Mouse (Mus musculus) layer of hippocampus, adult 18-20 months (tissue): ENCODE results near the gene Ttll11. TPM values are rescaled to one million over a fixed set of nuclear protein-coding genes. Genes with fewer than 3 reads are reported as not detected.
A peak's percentile ranks its signal among the peaks of the same experiment; 100 is the strongest.

Experiments
- DNase-seq, 2 experiments: peaks; one replicate each; pipeline ENCODE4 v3.0.0; 2022; ENCODE audit warnings: low spot score in 2 of 2
- total RNA-seq, 2 experiments: library from RNA; stranded (reverse); gene quantifications; 2 replicates each; pipeline ENCODE4 v1.2.3; 2021

Ttll11 gene
- total RNA-seq, 2 experiments from 2014 or later = 35.2 to 36.8 TPM

DNA sequence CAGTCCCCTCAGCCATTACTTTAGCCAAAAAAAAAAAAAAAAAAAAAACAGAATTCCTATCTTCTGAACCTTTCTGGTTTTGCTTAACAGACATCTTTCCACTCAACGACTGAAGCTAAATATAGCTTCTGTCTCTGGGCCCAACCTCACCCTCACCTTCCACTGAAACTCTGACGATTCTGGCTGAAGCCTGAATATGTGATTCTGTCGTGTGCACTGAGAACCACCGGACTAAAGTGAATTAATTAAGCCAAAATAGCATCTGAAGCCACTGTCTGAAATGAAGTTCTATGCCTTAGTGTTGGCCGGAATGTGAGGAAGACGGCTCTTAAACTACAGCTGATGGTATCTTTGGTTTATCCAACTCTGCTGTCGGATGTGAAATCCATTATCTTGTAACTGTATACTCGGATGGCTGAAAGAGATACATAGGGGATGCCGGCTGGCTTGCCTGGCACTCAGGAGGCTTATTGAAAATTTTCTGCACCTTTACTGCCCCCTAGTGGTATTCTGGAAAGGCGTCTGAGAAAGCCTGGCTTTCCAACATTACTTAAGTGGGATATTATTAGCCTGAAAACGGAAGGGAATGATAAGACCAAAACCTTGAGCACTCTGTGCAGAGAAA, 73.4 kb downstream of the Ttll11 start:
- DNase-seq = peak; percentile 52 to 83

- no peak for DNase-seq
Observed at GRCm38 (mm10) chr2:35900845-35901244, 78.9 kb downstream of the Ttll11 start.

DNA sequence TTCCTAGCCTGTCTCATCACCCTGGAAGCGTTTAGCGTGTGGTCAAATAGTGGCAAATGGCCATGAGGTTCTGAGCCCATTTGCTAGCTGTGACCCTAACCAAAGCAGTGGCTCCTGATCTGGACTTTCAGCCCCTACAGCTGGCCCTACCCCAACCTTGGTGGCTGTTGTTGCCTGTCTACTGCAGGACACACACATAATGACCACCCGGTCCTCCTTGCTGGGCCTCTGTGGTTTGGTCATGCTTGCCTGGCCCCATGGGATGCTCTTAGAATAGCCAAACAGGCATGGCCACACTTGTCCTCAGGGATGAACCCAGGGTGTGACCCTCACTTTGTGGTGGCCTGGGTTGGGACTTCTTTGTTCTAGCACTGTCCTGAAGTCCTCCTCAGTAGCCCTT, 80.0 kb downstream of the Ttll11 start:
- DNase-seq = no peak

DNA sequence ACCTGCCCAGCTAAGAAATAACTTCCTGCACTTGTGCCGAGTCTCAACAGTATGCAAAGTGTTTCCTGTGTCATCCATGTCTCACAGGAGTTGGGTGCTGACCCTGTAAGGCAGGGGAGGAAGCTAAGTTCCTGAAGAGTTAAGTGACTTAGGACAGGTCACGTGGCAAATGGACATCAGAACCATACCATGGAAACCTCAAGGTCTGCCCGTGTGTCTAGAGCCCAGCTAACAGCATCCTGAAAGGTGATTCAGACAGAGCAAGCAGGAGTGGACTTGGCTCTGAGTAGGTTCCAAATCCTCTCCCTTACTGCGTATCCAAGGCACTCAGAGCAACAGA, 80.6 kb downstream of the Ttll11 start:
- DNase-seq = no peak

- DNase-seq = no peak
Observed at GRCm38 (mm10) chr2:35898425-35899134, 81.1 kb downstream of the Ttll11 start.

GRCm38 (mm10) chr2:35897125-35897524, 82.6 kb downstream of the Ttll11 start:
- peak in 1 of 2 experiments; percentile 27 for DNase-seq

GRCm38 (mm10) chr2:35894512-35894911, 85.2 kb downstream of the Ttll11 start:
- DNase-seq = no peak

DNA sequence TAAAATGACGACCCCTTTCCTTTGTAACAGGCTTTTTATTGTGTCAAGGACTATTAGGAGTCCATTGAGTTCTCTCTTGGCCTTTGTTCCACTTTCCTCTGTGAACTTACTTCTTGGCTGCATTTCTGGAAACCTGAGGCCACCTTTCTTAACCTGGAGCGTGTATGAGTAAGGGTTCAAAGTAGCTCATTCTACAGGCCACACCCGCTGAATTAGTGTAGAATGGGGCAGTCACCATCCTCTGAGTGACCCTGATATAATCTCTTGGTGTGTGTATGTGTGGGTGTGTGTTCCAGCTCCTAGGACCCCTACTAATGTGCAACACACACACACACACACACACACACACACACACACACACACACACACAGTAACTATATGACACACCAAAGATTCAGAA, 89.1 kb downstream of the Ttll11 start:
- DNase-seq = no peak

GRCm38 (mm10) chr2:35889776-35890175, 89.9 kb downstream of the Ttll11 start:
- DNase-seq = no peak

GRCm38 (mm10) chr2:35884296-35884695, 95.4 kb downstream of the Ttll11 start:
- DNase-seq = no peak

GRCm38 (mm10) chr2:35882336-35882987, 97.3 kb downstream of the Ttll11 start:
- no peak for DNase-seq

DNA sequence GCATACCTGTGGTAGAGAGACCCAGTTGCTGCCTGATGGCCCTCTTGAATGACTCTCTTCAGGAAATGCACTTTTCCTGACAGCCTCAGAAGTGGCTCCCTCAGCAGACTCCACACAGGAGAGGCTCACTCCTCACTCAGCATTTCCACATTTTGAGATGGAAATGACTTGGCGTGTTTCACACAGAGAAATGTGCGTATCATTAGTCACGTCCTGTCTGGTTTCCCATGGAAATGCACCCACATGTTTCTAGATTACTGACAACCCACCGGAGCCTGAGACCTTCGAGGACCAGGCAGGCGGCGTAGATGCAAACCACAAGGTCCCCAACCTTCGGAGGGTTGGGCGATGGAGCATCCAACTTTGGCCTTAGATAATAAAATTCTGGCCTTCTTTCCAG, 97.8 kb downstream of the Ttll11 start:
- peak in 1 of 2 experiments; percentile 25 for DNase-seq

- DNase-seq = no peak
Observed at GRCm38 (mm10) chr2:35880362-35880761, 99.4 kb downstream of the Ttll11 start.

- no peak for DNase-seq
Observed at GRCm38 (mm10) chr2:35879887-35880286, 99.8 kb downstream of the Ttll11 start.

DNA sequence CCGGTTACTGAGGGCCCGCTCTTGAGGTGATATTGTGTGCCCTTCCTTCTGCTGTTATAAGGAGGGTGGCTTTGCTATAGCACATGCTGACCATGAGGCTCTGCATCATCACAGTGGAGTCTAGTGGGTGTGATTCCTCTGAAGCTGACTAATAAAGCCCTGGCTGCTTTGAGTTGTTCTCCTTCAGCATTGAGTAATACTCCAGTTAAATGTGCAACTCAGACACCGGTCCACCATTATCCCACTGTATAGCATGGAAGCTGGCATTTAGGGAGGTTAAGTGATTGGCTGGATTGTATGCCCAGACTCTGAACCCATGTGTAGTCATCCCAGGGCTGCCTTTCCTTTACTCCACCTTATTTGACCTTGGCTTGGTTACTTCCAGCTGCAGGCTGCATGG, 101.2 kb downstream of the Ttll11 start:
- DNase-seq = no peak

GRCm38 (mm10) chr2:35875572-35875971, 104.1 kb downstream of the Ttll11 start:
- no peak for DNase-seq

DNA sequence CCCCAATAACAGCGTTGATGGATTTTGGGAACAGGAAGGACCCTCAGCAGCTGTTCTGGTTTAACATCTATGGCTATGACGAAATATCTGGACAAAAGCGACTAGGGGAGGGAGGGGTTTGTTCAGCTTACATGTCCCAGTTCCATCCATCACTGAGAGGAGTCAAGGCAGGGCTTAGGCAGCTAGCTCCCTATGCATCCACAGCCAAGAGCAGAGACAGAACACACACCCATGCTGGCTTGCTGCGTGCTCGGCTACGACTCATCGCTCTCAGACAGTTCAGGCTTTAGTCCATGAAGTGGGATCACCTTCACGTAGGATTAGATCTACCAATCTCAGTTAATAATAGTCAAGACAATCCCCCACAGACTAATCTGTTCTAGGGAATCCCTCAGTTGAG, 105.3 kb downstream of the Ttll11 start:
- DNase-seq = no peak

- DNase-seq = peak in 1 of 2 experiments; percentile 49
Observed at GRCm38 (mm10) chr2:35869165-35869564, 110.5 kb downstream of the Ttll11 start.

DNA sequence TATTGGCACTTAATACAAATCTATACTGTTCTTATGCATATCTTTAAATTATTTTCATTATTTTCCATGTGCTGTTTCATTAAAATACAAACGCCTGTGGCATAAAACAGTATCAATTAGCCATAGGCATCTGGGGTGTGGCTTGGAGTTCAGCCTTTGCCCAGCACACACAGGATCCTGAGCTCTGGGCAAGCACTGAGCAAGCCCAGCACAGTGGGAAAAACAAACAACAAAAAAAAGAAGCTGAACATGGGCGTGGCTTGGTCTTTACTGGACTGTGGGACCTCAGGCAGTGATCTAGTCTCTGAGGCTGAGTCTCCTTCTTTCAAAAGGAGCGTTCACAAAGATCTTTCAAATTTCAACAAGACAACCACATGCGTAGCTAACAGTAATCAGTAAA, 116.4 kb downstream of the Ttll11 start:
- DNase-seq = no peak

- no peak for DNase-seq
Observed at GRCm38 (mm10) chr2:35861185-35861584, 118.5 kb downstream of the Ttll11 start.

- DNase-seq = no peak
Observed at GRCm38 (mm10) chr2:35860394-35860744, 119.3 kb downstream of the Ttll11 start.

- no peak for DNase-seq
Observed at GRCm38 (mm10) chr2:35859708-35860393, 119.9 kb downstream of the Ttll11 start.
